Mouse (Mus musculus) heart, postnatal 14 days (tissue): ENCODE measurements around the gene Acsm4. TPM values are rescaled to one million over a fixed set of nuclear protein-coding genes. Genes with fewer than 3 reads are reported as not detected.
"Not testable (repeated sequence)": the region's sequence is repeated elsewhere in the genome, so short reads cannot be mapped to it uniquely, and the experiment has no call there.

ENCODE experiments used
- DNase-seq, 2 experiments: peaks; one replicate each; pipeline ENCODE4 v3.0.0; 2021 to 2022
- intact Hi-C: fragments of 180-260 bp; cut with DNase I; formaldehyde crosslinking; loops from one replicate; pipeline ENCODE4 v1.15.1; 2025
- long read RNA-seq, 2 experiments: library from polyadenylated mRNA; stranded (forward); transcript quantifications; one replicate each; pipeline ENCODE4 v2.0.0; 2021
- total RNA-seq, 2 experiments: library from RNA; stranded (reverse); gene quantifications; 2 replicates each; pipeline ENCODE4 v1.2.3; 2021

Gene Acsm4
- total RNA-seq, result not detected
- long read RNA-seq, experiment 1, result 0 reads
- long read RNA-seq, experiment 2, result 0 reads

DNA sequence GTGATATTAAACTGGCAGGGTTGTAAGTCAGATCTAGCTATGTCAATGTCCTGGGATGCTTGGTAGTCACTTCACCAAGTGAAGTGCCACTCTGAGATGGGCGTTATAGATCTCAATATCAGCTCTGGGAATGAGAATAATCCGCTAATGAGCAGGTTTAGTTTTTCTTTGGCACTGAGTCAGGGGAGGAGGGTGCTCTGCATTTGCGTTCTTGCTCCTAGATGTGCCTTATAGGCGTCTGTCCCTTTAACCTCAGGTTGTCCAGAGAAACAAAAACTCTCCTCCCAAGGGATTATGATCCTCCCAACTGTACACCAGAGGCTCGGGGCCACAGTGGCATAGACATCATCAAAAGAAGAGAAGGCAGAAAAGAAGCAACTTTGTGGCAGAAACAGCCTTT lies at the start of gene Acsm4:
Acsm4 (plus strand) TSS at position 301 of the 400 bp plus-strand sequence.
- no peak for DNase-seq
- intact Hi-C loops, result no loop called here

DNA sequence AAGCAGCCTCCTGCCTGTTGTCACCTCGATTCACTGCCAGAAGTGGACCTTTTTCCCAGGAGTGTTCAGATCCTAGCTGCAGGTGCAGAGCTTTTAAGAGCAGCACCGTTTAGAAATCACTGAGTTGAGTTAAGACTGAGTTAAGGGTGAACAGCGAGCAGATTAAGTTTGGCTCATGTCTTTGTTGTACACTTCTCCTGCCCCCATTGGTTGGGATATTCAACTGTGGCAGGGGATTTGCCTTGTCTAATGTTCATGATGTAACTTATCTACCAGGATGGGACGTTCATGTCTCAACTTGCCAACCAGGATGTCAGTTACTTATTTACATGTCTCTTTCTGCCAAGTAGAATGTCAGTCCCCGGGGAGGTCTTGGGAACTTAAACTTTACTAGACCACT lies 47.5 kb upstream of the Acsm4 start:
- no peak for DNase-seq
- intact Hi-C loops, result no loop called here

DNA sequence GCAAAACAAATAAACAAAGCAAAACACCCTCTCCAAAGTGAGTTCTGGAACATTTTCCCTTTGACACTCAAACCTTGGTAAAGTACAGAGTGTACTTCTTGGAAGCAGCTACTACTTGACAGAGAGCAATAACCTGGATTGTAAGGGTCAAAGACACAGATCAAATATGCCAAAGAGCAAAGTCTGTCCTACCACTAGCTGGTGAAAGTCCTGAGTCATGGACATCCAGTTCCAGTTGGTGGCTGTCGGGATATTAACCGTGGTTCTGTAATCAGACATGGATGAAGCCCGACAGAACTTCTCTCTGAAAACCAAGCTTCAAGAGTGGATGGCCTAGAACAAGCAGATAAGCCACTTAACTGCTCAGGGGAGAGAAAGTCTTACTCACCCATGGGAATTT lies 21.9 kb upstream of the Acsm4 start:
- no peak for DNase-seq
- intact Hi-C loops, result no loop called here

DNA sequence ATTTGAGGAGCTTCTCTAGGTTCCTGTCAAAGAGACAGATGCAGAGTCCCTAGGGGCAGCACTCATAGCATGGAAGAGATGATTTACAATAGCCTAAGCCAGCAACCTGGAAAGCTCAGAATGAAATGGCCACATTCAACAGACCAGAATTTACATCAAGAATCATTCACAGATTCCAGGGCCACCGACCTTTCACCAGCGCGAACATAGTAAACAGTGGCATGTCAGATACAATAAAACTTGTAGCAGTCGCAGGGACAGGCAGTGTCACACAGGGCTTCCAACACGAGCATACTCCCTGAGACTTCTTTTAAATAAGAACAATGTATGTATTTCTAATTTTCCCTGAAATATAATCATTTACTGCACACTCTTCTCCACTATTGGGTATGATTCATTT lies 19.4 kb upstream of the Acsm4 start:
- intact Hi-C loops, result loop anchor here (10.0 kb wide), 1 partner anchor 654 kb away; the partner anchor contains the start of gene Abca15
- DNase-seq, result no peak

DNA sequence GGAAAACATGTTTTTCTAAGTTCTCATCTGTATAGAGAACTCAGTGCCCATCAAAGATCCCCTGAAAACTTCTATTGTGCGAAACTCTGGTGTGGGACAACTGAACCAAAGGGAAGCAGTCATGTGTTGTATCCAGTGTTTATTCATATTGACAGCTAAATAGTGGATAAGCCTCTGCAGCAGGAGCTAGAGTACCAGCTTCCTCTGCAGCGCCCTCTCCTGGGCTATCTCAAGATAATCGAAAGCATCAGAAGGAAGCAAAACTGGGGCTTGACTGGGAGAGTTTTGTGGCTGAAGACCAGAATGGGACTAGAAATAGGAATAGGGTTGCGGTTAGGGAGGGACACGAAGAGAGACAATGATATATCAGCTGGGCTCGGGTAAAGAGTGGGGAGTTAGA lies 18.9 kb upstream of the Acsm4 start:
- intact Hi-C loops, result loop anchor here (10.0 kb wide), 1 partner anchor 654 kb away; the partner anchor contains the start of gene Abca15
- DNase-seq, result no peak

DNA sequence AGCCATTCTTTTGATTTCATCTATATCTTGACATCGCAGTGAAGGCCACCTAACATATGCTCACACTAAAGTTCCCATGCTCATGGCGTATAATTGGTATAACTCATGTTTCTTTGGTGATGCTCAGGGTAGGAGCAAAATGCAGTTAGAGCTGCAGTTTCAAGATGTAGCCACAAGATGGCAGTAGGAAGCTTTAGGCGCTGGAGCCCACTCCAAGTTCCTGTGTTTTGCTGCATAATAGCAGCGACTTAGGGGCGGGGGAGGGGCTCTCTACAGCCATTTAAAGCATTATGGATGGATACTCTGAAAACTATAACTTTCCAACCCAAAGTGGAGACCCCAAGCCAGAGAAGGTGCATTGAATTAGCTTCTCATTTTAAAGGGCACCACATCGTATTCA lies 16.4 kb upstream of the Acsm4 start:
- peak; percentile 10 to 39 for DNase-seq

DNA sequence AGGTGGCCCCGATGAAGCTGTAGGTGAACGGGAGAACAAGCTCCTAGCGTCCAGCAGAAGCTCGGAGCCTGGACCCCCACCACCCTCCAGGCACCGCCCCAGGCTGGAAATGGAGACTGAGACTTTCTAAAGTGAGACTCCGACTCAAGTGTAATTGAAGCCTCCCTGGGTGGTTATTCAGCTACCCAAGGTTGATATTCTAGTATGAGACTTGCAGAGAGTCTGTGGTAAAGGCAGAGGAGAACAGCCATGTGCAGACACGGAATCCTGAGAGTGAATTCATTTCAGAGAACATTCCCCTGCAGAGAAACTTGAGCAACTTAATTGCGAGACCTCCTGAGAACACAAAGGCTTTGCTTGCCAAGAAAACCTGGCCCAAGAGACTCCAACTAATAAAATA lies 9.7 kb upstream of the Acsm4 start:
- no peak for DNase-seq
- intact Hi-C loops, result no loop called here

More for the DNA sequence above, 16.4 kb upstream of the Acsm4 start:
- intact Hi-C loops, result loop anchor here (10.0 kb wide), 1 partner anchor 651 kb away; the partner anchor contains the start of gene Abca15

DNA sequence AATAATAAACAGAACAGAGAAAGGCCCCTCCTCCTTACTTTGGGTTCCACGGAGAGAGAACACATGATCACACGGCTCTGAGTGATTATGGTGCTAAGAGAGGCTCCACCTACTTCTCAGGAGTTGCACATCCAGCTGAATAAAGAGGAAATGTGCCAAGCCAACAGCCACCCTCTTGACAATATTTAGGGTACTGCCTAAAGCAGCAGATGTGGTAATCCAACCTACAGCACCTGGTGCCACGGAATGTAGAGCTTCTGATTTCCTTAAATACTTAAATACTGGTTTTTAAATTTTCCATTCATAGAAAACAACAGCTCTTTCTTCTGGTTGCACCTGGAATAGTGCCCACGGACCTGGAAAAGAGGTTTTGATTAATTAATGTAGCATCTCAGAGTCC lies 7.1 kb upstream of the Acsm4 start:
- intact Hi-C loops, result no loop called here
- DNase-seq, result no peak

DNA sequence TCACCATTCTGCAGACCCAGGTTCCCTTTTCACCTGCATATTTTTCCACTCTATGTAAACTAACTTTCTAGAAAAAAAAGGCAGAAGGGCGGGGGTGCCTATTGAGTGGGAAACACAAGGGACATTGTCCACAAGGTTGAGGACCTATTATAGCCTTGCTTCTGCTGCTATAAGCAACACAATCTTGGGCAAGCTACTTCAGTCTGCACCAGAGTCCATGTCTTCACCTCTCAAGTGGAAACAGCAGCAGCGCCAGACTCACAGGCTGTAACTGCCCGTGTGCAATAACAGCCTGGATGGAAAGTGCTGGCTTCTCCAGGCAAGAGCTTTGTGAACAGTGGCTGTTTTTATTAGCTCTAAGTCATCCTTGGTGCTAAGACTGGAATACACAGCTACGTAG lies 2.5 kb downstream of the Acsm4 start:
- intact Hi-C loops, result no loop called here
- DNase-seq, result no peak

DNA sequence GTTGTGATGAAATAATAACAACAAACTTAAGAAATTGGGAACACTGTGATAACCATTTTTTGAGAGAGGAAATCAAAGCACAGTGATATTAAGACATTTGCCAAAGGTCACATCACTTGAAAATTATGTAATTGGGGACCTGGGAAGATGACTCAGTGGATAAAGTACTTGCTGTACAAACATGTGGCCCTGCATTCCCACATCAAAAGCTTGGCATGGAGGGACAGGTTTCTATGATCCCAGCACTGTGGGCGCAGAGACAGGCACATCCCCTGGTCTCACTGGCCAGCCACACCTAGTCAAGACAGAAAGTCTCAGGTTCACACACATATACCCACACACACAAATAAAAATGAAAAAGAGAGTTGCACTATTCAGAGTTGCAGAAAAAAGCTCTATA lies 5.1 kb downstream of the Acsm4 start:
- intact Hi-C loops, result no loop called here
- DNase-seq, result no peak

DNA sequence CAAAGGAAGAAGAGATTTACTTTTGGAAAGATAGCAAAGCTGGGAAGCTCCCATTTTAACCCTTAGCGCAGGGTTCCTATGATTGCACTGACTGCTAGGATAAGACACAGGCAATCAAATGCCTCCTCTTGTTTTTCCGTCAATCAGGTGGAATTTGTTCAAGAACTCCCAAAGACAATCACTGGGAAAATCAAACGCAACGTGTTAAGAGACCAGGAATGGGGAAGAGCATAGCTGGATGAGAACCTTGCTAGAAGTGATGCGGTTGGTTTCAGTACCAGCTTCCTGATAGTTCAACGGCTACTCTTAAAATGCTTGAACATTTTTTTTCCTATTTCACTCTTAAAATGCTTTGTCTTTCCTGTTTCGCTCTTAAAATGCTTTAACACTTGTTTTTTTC lies 24.3 kb downstream of the Acsm4 start:
- intact Hi-C loops, result no loop called here
- DNase-seq, result no peak

DNA sequence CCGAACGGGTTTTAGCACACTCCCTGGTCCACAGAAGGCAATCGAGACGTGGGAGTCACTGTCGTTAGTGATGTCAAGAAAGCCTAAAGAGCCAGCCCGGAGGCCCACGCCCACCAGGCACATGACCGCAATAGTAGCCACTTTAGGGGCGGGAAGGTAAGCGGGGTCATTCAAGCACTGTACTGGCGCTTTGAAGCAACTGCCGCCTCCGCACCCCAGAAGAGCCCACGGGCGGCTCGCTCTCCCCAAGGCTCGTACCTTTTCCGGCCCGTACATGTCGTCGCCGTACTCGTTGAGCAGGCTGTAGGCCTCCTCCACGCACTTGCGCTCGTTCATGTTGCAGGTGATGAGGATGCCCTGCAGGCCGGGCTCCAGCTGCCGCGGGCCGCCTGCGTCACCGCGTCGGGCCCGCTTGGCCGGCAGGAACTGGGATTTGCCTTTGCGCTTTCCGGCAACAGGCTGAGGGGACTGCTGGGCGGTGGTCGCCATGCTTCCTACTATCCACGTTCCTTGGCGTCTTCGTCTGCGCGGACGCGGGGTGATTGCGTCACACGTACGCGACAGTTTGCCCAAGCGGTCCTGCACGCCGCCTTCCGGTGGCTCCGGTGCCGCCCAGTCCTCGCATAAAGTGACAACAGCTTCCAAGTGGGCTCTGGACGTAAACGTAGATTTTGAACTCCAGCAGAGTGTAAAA lies 30.6 kb downstream of the Acsm4 start, which contains the start of gene Thumpd1:
Thumpd1 (minus strand) TSS at position 546 of the 694 bp plus-strand sequence.
- DNase-seq, result peak; percentile 91 to 97
- intact Hi-C loops, result loop anchor here (5.0 kb wide), 1 partner anchor 72 kb away; the partner anchor contains the start of genes Eri2 and Rexo5

DNA sequence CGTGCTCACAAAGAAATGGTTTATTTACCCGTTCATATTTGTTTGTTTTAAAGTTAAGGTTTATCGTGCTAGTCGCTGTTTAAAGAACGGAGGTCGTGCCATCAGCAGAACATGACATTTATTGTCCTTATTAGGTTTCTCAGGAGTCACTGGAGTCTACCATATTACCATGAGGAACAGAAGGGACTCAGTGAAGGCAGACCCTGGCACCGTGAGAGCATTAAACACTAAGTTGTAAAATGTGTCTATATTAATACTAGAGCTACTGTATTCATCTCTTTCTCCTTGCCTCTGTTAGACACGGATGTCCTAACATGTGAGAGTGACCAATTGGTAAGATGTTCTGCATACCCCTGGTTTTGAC lies 31.1 kb downstream of the Acsm4 start:
- no peak for DNase-seq
- intact Hi-C loops, result loop anchor here (5.0 kb wide), 1 partner anchor 71 kb away; the partner anchor contains the start of genes Eri2 and Rexo5

DNA sequence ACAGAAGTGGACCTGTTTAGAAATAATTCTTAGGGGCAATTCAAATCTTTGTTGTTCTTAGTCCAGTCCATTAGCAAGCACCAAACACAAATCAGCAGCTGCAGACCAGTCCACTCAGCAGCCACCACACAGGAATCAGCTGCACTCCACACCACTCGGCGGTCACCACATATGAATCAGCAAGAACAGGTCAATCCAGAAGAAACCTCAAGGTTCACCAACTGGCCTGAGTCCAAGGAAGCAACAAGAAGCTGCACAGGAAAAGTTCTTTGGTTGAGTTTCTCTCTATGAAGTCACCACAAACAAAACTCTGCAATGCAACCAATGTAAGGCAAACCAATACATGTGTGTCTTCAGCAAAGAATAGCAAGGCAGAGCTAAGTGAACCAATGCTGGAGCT lies 37.8 kb downstream of the Acsm4 start:
- no peak for DNase-seq
- intact Hi-C loops, result no loop called here

DNA sequence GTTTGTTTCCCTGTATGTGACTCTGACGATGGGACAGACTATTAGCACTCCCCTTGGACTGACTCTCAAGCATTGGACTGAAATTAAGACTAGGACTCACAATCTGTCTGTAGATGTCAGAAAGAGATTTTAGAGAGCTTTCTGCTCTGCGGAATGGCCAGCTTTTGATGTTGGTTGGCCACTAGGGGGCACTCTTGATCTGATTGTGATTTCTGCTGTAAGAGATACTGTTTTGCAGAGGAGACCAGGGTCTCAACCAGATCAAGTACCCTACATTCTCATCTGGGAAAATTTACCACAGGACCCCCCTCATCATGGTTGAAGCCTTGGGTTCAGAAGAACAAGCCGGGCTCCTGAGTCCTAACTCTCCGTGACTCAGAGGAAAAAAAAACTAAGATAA lies 41.4 kb downstream of the Acsm4 start:
- intact Hi-C loops, DNase-seq: not testable (repeated sequence)

DNA sequence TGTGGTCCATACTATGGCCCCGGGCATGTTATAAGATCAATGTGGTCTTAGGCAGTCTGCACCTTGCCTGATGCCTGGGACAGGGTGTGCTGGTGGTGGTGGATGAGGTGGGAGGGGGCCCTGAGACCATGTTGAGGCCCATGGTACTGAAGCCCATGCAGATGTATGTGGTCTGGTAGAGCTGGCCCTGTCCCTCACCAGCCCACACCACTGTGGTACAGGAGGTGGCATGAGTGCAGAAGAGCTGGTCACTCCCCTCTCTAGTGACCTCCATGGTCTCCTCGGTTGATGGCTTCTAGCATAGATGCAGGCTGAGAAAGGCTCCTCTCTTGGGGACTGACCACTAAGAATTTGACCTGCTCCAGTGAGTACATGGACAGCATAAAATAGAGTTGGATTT lies 49.1 kb downstream of the Acsm4 start:
- DNase-seq, result no peak
- intact Hi-C loops, result no loop called here

DNA sequence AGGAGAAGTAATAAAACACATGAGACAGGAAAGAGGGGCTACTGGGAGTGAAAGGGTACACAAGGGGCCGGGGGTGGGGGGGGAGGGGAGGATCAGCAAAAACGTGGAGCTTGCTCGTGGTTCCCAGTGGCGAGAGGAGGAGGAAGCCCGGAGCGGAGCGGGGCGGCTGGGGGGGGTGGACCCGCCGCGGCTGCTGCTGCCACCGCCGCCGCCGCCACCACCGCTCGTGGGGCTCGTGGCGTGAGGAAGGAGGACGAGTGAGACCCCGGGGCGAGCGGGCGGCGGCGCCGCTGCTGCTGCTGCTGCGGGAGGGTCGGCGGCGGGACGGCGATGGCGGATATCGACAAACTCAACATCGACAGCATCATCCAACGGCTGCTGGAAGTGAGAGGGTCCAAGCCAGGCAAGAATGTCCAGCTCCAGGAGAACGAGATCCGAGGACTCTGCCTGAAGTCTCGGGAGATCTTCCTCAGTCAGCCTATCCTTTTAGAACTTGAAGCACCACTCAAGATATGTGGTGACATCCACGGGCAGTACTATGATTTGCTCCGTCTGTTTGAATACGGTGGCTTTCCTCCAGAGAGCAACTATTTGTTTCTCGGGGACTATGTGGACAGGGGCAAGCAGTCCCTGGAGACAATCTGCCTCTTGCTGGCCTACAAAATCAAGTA lies 50.1 kb downstream of the Acsm4 start:
- DNase-seq, intact Hi-C loops: not testable (repeated sequence)

DNA sequence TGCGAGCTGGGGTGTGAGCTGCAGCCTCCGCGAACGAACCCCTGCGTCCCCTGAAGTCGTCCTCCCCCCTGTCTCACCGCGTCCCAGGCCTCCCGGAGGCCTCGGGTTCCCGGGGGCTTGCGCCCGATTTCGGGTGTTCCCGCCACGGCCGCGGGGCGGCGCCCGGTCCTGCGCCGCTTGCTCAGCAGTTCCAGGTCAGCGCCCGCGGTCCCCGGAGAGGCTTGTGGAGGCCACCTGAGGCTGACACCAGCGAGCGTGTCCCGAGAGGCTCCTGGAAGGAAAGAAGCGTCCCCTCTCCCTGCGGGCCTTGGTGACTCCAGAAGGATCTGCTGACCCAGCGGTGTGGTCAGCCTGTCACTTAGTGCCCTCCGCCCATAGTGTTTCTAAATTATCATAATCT lies 54.5 kb downstream of the Acsm4 start:
- DNase-seq, result peak in 1 of 2 experiments; percentile 7
- intact Hi-C loops, result no loop called here

DNA sequence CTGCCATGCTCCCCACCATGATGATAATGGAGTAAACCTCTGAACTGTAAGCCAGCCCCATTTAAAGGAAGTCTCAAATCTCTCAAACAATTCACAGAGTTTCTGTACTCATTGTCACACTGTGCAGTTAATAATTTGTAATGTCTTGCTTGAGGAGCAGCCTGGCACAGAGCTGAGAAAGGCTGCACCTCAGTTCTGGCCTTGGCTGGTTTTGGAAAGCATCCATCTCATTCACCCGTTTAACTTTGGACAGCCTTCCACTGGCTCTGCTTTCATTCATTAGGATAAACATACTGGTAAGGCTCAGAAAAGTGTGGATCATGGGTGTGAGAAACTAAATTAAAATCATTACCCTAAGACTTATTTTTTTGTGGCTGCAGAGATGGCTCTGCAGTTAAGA lies 56.0 kb downstream of the Acsm4 start:
- intact Hi-C loops, result no loop called here
- no peak for DNase-seq

DNA sequence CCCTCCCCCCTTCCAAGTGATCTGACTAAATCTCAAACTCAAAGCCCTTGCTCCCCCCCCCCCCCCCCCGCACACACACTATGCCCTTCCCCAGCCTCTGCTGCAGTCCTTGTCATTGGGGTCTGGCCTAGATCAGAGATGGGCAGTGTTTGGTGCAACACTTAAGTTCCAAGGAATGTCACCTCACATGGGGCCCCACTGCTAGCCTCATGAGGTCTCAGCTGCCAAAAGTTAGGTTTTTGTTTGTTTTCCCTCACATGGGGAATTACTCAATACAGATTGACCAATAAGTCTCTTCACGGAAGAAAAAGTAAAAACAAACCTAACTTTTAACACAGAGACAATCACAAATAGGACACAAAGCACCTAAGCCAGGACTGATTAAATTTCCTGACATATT lies 58.9 kb downstream of the Acsm4 start:
- intact Hi-C loops, result no loop called here
- no peak for DNase-seq

DNA sequence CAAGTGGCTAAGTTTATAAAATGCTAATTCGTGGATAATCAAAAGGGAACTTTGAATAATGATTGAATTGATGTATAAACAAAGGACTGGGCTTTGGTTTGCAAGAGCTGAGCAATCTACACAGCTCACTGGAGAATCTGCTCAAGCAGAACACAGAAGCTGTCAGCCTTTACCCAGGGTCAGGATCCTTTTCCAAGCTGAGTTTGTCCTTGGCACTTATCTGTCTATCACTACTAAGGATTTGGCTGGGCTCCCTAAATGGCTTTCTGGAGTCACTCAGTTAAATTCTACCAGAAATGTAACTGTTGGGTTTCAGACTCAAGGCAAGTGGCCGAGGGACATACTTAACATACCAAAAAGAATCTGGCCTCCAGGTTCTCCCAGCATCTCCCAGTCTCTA lies 60.1 kb downstream of the Acsm4 start:
- DNase-seq, result no peak
- intact Hi-C loops, result no loop called here

DNA sequence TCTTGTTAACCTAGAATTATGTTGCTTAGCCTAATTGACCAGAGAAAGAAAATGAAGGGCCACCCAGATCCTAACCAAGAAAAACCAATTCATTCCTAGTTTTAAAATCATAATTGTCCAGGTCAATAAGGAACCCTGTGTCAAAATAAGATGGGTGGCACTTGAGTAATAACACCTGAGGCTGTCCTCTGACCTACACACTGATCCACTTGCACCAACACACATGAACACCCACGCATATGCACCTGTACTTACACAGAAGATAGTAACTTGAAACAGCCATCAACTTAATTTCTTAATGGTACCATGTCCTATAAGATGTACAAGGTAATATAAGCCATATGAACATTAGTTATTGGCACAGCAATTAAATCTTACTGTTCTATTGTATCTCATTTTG lies 63.9 kb downstream of the Acsm4 start:
- intact Hi-C loops, result no loop called here
- DNase-seq, result no peak
